Mouse (Mus musculus) C2C12 (cell line): ENCODE measurements around the gene Ppm1h.

ENCODE experiments used
- CTCF ChIP-seq: IDR thresholded peaks from one replicate; pipeline ENCODE4 v1.5.1; 2011; ENCODE audit not compliant: control insufficient read depth, insufficient read depth, insufficient read length
- MAX ChIP-seq: IDR thresholded peaks from one replicate; pipeline ENCODE4 v1.6.1; 2011; ENCODE audit warnings: mild to moderate bottlenecking, control low read depth
- MYOD1 ChIP-seq: IDR thresholded peaks from one replicate; pipeline ENCODE4 v1.6.1; 2011; ENCODE audit warnings: low read depth; ENCODE audit not compliant: control insufficient read depth, insufficient read length

DNA sequence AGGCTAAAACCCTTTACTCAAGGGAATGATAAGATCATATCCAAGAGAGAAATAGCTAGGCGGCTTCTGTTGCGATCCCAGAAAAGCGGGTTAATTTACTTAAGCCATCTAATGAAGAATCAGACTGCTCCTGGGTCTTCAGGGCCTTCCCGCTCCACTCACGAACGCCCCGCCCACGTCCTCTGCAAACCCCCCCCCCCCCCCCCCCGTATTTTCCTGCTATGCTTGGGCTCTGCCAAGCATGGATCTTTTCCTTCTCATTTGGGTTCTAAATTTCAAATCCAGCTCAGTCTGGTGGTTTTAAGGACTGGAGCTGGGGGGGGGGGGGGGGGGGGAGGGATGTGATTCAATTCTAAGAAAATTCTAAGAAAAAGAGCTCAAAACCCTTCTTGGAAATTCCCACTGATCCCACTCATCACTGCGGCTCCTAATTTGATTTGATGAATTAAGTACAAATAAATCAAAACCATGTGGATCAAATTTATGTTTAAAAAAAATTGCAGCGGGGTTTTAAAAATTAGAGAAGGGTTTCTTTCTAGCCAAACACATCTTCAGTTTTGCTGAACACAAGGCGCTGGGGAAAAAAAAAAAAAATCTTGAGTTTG, 233.6 kb downstream of the Ppm1h start:
- TF ChIP-seq CTCF (no peak), MAX (no peak), MYOD1 (no peak)
